Mouse (Mus musculus) A20 (cell line): ENCODE measurements around the gene Porcn.
A peak's percentile ranks its signal among the peaks of the same experiment; 100 is the strongest.

ENCODE experiments used
- DNase-seq: peaks from one replicate; pipeline ENCODE4 v3.0.0-alpha.2; 2011; ENCODE audit warnings: low read depth, low spot score

The Porcn gene

DNA sequence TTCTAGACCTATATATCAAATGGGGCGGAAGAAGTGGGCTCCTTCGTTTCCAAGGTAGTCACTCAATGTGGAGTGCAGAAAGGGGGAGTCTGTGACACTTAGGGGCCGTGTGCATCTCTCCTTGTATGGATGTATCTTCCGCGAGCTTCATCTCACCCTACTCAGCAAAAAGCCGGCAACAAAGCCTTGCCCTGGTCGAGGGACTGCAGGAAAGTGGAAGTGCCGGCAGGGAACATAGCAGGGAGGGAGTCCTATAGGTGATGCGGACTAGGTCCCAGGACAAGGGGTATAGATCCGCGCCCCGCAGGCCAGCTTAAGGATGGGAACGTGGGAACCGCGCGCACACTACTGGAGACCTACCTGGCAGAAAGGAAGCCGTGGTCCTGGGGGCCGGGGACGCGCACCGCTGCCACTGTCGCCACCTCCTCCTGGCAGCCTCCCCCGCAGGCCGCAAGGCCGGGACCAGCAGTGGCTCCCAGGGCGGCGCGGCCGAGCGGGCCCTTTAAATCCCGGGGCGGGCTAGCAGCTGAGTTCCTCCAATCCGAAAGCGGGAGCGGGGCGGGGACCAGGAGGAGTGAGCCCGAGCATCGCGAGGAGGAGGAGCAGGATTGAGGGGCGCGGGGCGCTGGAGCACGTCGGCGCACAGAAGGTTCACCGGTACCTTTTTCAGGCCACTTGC is at the start of gene Porcn:
Gene Porcn (minus strand): TSS at position 511 of the 679 bp plus-strand sequence.
- DNase-seq, result no peak

DNA sequence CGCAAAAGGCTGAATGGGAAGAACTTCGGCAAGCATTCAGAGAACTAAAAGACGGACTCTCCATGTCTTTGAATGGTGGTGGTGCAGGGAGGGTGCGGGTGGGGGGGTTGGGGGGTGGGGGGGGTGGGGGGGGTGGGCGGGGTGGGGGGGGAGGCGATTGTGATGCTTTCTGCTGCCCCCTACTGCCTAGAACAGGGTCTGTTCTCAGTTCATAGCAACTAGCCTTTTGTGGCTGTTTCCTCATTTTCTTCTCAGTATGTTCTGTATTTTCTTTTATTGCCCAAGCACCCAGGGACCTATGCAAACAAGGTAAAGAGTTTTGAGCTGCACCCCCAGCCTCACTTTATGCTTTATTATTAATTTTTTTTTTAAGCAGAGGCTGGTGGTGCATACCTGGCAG is 49.5 kb upstream of the Porcn start:
- DNase-seq, result peak; percentile 30

DNA sequence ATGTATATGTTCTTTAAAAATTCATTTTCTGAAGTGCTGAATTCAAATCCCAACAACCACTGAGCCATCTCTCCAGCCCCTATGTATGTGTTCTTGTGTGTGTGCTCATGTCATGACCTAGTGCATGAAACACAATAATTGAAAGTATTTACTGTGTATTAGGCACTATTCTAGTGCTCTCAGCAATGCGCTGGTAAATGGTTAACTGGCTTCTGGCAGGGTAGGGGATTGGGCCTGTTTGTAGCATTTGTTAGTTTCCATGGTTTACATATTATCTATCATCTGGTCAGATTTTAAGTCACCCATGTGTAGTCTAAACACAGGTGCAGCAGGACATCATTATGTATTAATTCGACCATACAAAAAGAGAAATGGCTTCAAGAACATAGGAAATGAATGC is 47.4 kb upstream of the Porcn start:
- no peak for DNase-seq

DNA sequence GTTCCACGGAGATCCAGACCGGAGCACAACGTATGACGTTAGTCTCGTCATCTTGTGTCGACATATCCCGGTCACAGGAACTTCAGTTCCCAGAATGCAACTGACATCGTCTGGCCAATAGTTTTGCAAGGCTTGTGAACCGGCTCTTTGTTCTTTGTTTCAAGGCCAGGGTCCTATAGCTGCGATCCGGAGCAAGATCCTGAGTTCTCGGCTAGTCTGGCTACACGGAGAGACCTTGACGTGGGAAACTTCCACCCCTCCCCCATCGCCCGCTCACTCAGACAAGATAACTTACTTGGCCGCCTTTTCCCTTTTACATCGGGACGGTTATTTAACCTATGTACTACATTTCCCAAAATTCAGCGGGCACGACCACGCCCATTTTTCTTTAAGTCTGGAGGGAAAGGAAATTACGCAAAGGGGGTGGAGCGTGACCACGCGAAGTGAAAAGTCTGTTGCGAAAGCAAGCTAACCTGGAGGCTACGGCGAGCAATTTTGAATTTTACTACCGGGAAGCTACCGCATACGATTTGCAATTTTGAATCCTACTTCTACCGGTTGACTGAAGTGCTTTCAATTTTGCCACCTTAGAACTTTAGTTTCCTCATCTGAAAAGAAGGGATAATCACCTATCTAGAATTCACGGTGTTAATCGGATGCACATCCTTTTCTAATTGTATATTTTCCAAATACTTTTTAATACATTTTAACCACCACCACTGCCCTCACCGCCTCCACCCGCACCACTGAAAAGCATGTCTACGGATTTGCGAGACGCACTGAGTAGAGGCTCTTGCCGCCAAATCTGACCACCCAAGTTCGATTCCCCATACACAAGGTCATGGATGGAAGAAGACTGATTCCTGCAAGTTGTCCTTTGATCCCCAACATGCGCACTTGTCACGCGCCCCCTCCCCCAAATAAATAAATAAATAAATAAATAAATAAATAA is 46.3 kb upstream of the Porcn start, which contains the start of gene Ftsj1:
Gene Ftsj1 (minus strand): TSS at position 73 of the 952 bp plus-strand sequence.
- peak; percentile 93 for DNase-seq

DNA sequence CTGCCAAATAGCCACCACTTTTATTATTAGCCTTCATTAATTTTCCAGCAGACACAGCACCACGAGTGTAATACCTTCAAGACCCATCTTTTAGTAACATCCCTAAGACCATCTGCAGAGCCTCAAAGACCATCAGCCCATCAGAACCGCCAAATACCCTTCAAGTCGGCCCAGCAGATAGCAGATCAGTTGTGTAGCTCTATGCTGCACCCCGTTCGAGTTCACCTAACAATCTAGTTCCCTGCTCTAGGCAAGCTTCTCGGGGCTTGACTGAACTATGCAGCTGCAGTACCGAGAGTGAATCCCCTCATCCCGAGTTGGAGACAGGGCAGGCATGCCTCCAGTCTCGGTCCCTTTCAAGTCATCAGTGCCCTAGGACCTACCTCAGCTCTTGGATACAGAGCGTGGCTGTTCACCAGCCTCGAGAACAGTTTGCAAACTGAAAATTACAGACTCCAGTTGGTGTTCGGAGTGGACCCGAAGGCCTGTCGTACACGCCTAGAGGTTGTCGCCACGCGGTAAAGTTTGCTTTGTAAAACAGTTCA is 45.5 kb upstream of the Porcn start:
- DNase-seq, result no peak

- no peak for DNase-seq
Measured at GRCm38 (mm10) chrX:8248542-8249120, 42.3 kb upstream of the Porcn start.

GRCm38 (mm10) chrX:8247680-8248079 is 41.4 kb upstream of the Porcn start:
- peak; percentile 3 for DNase-seq

DNA sequence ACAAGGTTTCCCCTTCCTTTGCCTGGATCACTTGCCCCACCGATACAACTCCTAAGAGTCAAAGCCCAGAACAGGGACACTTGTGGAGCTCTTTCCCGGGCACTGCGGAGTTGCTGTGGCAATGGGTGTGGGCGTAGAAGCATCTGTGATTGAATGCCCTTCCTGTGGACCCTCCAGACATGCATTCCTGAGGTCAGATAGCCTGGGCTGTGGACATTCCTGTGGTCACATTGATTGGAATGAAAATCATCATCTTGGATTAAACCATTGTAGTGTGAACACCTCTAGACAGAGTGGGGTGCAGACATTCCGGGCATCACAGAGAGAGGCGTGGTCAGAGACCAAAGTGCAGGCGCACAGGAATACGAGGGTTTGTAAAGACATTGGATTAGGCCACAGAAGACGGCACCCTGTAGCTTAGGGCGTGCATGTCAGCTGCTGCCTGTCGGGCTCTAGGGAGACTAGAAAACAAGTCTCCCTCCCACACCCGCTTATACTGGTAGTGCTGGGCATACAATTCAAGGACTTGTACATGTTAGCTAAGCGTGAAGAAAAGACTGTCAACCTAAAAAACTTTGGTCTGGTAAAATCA is 32.6 kb upstream of the Porcn start:
- no peak for DNase-seq

- no peak for DNase-seq
Measured at GRCm38 (mm10) chrX:8236704-8237103, 30.4 kb upstream of the Porcn start.

DNA sequence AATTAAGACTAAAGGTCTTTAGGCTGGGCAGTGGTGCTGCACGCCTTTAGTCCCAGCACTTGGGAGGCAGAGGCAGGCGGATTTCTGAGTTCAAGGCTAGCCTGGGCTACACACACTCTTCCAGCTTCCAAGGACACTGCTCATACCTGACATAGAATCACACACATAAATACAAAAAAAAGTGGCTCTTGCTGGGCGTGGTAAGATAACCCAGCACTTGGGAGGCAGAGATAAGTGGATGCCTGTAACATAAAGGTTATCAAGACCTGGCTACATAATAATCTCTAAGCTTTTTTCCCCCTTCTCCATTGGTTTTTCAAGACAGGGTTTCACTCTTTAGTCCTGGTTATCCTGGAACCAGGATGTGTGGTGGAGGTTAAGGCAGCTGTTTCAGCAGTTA is 27.3 kb upstream of the Porcn start:
- no peak for DNase-seq

- peak; percentile 54 for DNase-seq
Measured at GRCm38 (mm10) chrX:8230272-8230671, 23.9 kb upstream of the Porcn start.

GRCm38 (mm10) chrX:8223473-8223872 is 17.1 kb upstream of the Porcn start:
- DNase-seq, result no peak

- DNase-seq, result no peak
Measured at GRCm38 (mm10) chrX:8222678-8223421, 16.5 kb upstream of the Porcn start.

- DNase-seq, result no peak
Measured at GRCm38 (mm10) chrX:8222296-8222677, 16.0 kb upstream of the Porcn start.

DNA sequence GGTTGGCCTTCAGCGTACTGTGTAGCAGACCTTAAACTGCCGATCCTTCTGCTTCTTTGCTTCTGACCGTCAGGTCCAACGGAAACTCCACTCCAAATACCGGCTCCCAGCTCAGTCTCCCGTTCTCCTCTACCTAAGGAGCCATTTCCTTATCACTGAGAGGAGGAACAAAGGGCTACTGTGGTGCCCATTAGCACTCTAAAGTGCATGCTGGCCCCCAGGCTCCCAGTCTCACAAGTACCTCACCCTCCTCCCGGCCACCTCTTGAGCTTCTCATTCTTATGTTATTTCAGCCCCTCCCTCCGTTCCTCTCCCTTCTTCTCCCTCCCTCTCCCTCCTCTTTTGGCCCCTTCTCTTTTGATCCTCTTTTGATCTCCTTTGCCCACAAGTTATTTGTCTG is 13.3 kb upstream of the Porcn start:
- no peak for DNase-seq

- no peak for DNase-seq
Measured at GRCm38 (mm10) chrX:8218114-8218513, 11.8 kb upstream of the Porcn start.

GRCm38 (mm10) chrX:8217383-8217782 is 11.1 kb upstream of the Porcn start:
- no peak for DNase-seq

GRCm38 (mm10) chrX:8211490-8212207 is 5.3 kb upstream of the Porcn start:
- DNase-seq, result no peak

DNA sequence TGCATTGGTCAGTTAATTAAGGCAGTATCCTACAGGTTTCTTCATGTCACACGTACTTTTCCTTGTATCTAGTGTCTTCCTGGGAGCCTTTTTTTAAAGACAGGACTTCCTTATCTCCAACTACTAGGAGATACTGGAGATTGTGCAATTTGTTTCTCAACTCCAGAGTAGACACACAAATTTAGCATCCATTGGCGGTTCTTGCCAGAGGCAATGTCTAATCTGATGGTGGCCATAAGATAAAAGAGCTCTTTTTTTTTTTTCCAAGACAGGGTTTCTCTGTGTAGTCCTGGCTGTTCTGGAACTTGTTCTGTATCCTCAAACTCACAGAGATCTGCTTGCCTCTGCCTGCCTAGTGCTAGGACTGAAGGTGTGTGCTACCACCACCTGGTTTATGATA is 3.4 kb upstream of the Porcn start:
- no peak for DNase-seq

- DNase-seq, result no peak
Measured at GRCm38 (mm10) chrX:8207224-8207623, 899 bp upstream of the Porcn start.
